Mouse (Mus musculus) thymus, adult 2 months (tissue): ENCODE measurements at regions not wholly inside any gene's neighbourhood (a gene's known extent, or its start where the extent isn't known, plus 50 kb on each side); places are given as distances from the start of the nearest gene placed in this dataset.
"Not testable (repeated sequence)": the region's sequence is repeated elsewhere in the genome, so short reads cannot be mapped to it uniquely, and the experiment has no call there.

Experiments used
- DNase-seq: peaks from one replicate; pipeline ENCODE4 v3.0.0; 2021
- H3K27ac ChIP-seq: fragments of 200-500 bp; 2 replicates; pipeline ENCODE4 v1.5.1; 2012; ENCODE audit warnings: low read length, control low read depth; ENCODE audit not compliant: control insufficient read depth, insufficient read depth
- H3K27me3 ChIP-seq: fragments of 200-500 bp; 2 replicates; pipeline ENCODE4 v1.6.1; 2012; ENCODE audit warnings: mild to moderate bottlenecking, low read length, moderate library complexity, mixed read lengths; ENCODE audit not compliant: control insufficient read depth, insufficient read depth
- H3K36me3 ChIP-seq: fragments of 200-500 bp; 2 replicates; pipeline ENCODE4 v1.6.1; 2012; ENCODE audit warnings: mild to moderate bottlenecking, low read length, moderate library complexity; ENCODE audit not compliant: control insufficient read depth, insufficient read depth
- H3K4me1 ChIP-seq: fragments of 200-500 bp; replicated peaks from 2 replicates; pipeline ENCODE4 v1.6.1; 2012; ENCODE audit warnings: low read length; ENCODE audit not compliant: control insufficient read depth, insufficient read depth
- H3K4me3 ChIP-seq: fragments of 200-500 bp; 2 replicates; pipeline ENCODE4 v1.5.1; 2012; ENCODE audit warnings: mild to moderate bottlenecking, low read length, control low read depth, moderate library complexity; ENCODE audit not compliant: control insufficient read depth, insufficient read depth
- CTCF ChIP-seq: fragments of 200-500 bp; IDR thresholded peaks from 2 replicates; pipeline ENCODE4 v1.5.1; 2012; ENCODE audit warnings: mild to moderate bottlenecking, control low read depth, low read length, moderate library complexity, borderline replicate concordance; ENCODE audit not compliant: control insufficient read depth, poor library complexity, insufficient read depth; ENCODE audit errors: extremely low read depth
- POLR2A ChIP-seq: fragments of 200-500 bp; IDR thresholded peaks from 2 replicates; pipeline ENCODE4 v1.6.1; 2012; ENCODE audit warnings: mild to moderate bottlenecking, low read length, control low read depth, moderate library complexity; ENCODE audit not compliant: control insufficient read depth, poor library complexity, insufficient read depth; ENCODE audit errors: extremely low read depth
- WGBS: fragments of 180-500 bp; shearing (Covaris S2); methylation state at CpG from one replicate; pipeline ENCODE4 v1.1.7; 2018; 5-methylcytosine and 5-hydroxymethylcytosine counted together

DNA sequence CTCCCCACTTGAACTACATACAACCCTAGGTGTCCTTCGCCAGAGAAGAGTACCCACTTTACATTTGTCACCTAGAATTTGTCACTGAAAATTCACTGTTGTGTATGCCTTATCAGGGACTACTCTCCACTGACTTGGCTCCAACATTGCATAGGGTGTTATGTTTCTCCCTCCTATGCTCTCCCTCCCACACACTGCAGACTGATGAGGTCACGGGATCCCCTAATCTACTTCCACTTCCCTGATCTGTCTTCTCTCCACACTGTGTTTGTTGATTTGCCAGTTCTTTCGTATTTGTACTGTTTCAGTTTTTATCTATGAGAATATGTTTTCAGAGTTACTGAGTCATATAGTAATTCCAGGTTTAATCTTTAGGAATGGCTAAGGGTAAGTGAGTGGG, 371.8 kb upstream of the Dab2 start:
- no peaks in the 10 kb centered on the region for H3K36me3 ChIP-seq
- H3K27me3 ChIP-seq: no peaks in the 10 kb centered on the region
- TF ChIP-seq CTCF: no peak
- 85% methylated on average over 3 of the region's 3 CpGs for WGBS
- H3K4me3 ChIP-seq: no peak overlapping the region
- H3K4me1 ChIP-seq: no peaks in the 10 kb centered on the region
- no peak overlapping the region for H3K27ac ChIP-seq
- DNase-seq: no peak

DNA sequence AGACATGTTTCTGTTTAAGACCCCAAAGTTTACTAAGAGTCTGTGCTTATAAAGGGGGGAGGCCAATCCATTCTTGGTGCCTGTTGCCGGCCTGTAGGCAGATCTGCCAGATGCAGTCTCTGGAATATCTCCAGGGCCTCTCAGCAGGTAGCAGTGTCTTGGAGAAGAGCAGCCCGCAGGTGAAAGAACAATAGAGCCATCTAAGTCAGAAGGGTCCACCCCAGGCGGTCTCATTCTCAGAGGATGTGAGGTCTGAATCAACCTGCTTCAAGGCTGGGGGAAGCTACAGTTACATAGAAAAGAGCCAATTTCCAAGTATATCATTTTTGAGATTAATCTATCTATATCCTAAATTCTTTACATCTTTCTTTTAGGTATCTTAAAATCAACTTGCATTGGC, 366.0 kb upstream of the Dab2 start:
- 98% methylated on average over 3 of the region's 3 CpGs for WGBS
- no peaks in the 10 kb centered on the region for H3K4me1 ChIP-seq
- no peak overlapping the region for H3K27ac ChIP-seq
- H3K27me3 ChIP-seq: no peaks in the 10 kb centered on the region
- no peaks in the 10 kb centered on the region for H3K36me3 ChIP-seq
- no peak for DNase-seq
- TF ChIP-seq CTCF (no peak), POLR2A (no peak)
- H3K4me3 ChIP-seq: no peak overlapping the region

DNA sequence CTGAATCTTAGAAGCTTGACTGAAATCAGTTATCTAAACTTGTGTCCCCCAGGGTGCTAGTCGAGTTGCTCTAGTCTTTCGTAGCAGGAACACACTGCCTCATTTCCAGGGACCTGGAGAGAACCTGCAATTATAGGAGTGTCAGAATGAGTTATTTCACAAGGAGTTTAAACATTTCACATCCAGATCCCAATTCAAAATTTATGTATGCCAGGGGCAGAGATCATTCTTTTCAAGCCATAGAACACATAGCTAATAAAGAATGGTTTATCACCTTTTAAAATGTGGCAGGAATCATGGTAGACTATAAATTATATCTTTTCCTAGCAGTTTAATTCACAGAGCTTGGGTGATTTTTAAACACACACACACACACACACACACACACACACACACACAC, 358.6 kb upstream of the Dab2 start:
- H3K4me3 ChIP-seq: no peak overlapping the region
- H3K36me3 ChIP-seq: no peaks in the 10 kb centered on the region
- WGBS: 80% methylated on average over 2 of the region's 2 CpGs
- no peak for TF ChIP-seq CTCF
- TF ChIP-seq POLR2A: no peak
- no peak overlapping the region for H3K27ac ChIP-seq
- no peaks in the 10 kb centered on the region for H3K4me1 ChIP-seq
- no peaks in the 10 kb centered on the region for H3K27me3 ChIP-seq
- DNase-seq: no peak

DNA sequence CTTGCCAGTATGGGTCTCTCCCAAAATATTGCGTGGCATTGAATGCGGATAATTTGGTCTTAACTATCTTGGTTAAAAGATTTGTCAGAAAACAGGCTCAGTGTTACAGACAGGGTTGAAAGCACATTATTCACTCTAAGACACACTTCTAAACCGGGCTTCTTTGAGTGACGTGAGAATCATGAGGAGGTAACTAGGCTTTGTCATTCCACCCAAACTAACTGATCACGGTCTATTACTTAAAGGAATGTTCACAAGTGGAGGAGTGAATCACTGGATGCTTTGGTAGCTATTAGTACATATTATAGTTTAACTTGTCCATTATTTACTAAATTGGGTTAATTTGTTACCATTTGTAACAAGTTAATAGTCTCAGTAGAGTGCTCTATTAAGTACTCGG, 352.9 kb upstream of the Dab2 start:
- Histone ChIP-seq H3K36me3 (no peaks in the 10 kb centered on the region), H3K4me1 (no peaks in the 10 kb centered on the region), H3K4me3 (no peak overlapping the region), H3K27me3 (no peaks in the 10 kb centered on the region), H3K27ac (no peak overlapping the region)
- no peak for DNase-seq
- TF ChIP-seq POLR2A: no peak
- TF ChIP-seq CTCF: no peak
- 98% methylated on average over 6 of the region's 6 CpGs for WGBS

DNA sequence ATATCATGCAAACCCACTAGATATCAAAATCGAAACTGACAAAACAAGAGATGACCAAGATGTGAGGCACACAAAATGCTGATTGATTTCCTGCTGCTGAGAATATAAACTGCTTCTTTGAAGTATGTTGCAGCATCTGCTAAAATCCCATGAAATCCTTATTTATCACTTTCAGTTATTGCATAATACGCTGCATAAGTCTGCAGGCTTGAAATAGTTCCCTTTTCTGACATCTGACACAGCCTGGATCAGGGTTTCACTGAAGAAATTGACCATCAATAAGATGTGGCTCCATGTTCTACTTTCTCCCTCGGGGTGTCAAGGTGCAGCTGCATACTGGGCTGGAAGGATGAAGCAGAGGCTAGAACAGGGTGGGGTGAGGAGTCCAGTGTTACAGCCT, 348.7 kb upstream of the Dab2 start:
- Histone ChIP-seq H3K4me3 (no peak overlapping the region), H3K27ac (no peak overlapping the region), H3K27me3 (no peaks in the 10 kb centered on the region), H3K4me1 (no peaks in the 10 kb centered on the region), H3K36me3 (no peaks in the 10 kb centered on the region)
- no peak for TF ChIP-seq CTCF
- TF ChIP-seq POLR2A: no peak
- WGBS: 60% methylated on average over 3 of the region's 3 CpGs
- no peak for DNase-seq

DNA sequence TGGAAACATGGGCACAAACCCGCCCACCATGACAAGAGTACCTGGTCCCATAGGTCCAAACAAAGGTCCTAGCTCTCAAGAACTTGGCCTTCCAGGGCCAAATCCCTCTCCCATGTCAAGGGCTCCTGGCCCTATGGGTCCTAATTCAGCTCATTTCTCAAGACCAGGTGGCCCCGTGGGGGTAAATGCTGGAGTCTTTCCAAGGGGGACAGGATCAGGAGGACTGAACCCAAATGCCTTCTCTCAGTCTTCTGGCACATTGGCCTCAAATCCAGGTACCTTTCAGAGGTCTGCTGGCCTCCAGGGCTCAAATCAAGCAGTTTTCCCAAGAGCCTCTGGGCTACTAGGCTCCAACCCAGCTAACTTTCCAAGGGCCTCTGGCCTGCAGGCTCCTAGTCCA, 347.9 kb upstream of the Dab2 start:
- not testable (repeated sequence) for H3K27ac ChIP-seq, H3K27me3 ChIP-seq, DNase-seq, H3K4me1 ChIP-seq, H3K4me3 ChIP-seq, H3K36me3 ChIP-seq
- 98% methylated on average over 2 of the region's 2 CpGs for WGBS

DNA sequence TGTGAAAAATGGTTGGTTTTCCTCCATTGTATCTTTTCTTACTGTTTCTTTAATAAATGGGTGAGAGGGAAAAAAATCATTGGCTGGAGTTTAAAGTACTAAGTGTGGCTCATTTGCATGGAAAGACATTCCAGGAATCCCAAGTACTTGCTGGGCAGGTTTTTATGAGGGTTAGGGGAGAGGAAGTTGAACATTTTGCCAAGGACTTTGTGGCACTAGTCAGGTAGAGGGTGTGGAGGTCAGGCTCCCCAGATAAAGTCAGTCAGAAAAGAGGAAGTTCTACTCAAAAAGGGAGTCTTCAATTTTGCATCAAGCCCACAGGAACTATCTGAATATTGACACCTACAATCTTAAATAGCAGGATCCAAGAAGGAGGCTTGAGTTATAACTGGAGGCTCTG, 346.5 kb upstream of the Dab2 start:
- no peak for DNase-seq
- Histone ChIP-seq H3K36me3 (no peaks in the 10 kb centered on the region), H3K27ac (no peak overlapping the region), H3K27me3 (no peaks in the 10 kb centered on the region), H3K4me1 (no peaks in the 10 kb centered on the region), H3K4me3 (no peak overlapping the region)
- TF ChIP-seq POLR2A (no peak), CTCF (no peak)
